Mouse (Mus musculus) forebrain, postnatal 0 days (tissue): ENCODE results near the gene Gm11032. TPM values are rescaled to one million over a fixed set of nuclear protein-coding genes. Genes with fewer than 3 reads are reported as not detected.

Experiments used
- ATAC-seq: fragments of 200-750 bp; cut with Nextera tagmentation; 2 replicates; pipeline ENCODE4 v1.8.0; 2017; ENCODE audit warnings: mild to moderate bottlenecking, moderate library complexity
- DNase-seq: peaks from one replicate; pipeline ENCODE4 v3.0.0-alpha.2; 2015
- H3K27ac ChIP-seq: fragments of 300-500 bp; sonication (generic); 2 replicates; pipeline ENCODE4 v1.5.1; 2014; ENCODE audit warnings: low read depth, mild to moderate bottlenecking, antibody characterized with exemption, low read length, moderate library complexity, mixed read lengths
- H3K27me3 ChIP-seq: fragments of 300-500 bp; sonication (generic); 2 replicates; pipeline ENCODE4 v1.6.1; 2014; ENCODE audit warnings: mild to moderate bottlenecking, low read length, mixed read lengths; ENCODE audit not compliant: insufficient read depth
- H3K36me3 ChIP-seq: fragments of 300-500 bp; sonication (generic); 2 replicates; pipeline ENCODE4 v1.6.1; 2014; ENCODE audit warnings: mild to moderate bottlenecking, moderate library complexity; ENCODE audit not compliant: insufficient read depth
- H3K4me1 ChIP-seq: fragments of 300-500 bp; sonication (generic); 2 replicates; pipeline ENCODE4 v1.6.1; 2014; ENCODE audit warnings: antibody characterized with exemption; ENCODE audit not compliant: insufficient read depth
- H3K4me2 ChIP-seq: fragments of 300-500 bp; sonication (generic); 2 replicates; pipeline ENCODE4 v1.6.1; 2014; ENCODE audit warnings: low read depth, mild to moderate bottlenecking, moderate library complexity
- H3K4me3 ChIP-seq: fragments of 300-500 bp; sonication (generic); 2 replicates; pipeline ENCODE4 v1.5.1; 2014; ENCODE audit warnings: low read depth, low read length, mixed read lengths
- H3K9ac ChIP-seq: fragments of 300-500 bp; sonication (generic); 2 replicates; pipeline ENCODE4 v1.6.1; 2014; ENCODE audit warnings: mild to moderate bottlenecking
- H3K9me3 ChIP-seq: fragments of 300-500 bp; sonication (generic); 2 replicates; pipeline ENCODE4 v1.6.1; 2016; ENCODE audit warnings: low read length
- CTCF ChIP-seq: sonication (generic); IDR thresholded peaks from 2 replicates; pipeline ENCODE4 v1.5.1; 2016; ENCODE audit warnings: antibody characterized with exemption, control low read depth, low read depth
- WGBS: fragments of 180-500 bp; shearing (Covaris S2); extraction: QIAGEN DNeasy Blood & Tissue Kit; methylation state at CpG from one replicate; pipeline ENCODE4 v1.1.7; 2014; 5-methylcytosine and 5-hydroxymethylcytosine counted together
- polyA plus RNA-seq: library from polyadenylated mRNA; unstranded; fragments of >200 nt; fragmentation: Nextera tagmentation; extraction: Ambion mirVana; gene quantifications from 2 replicates; pipeline ENCODE4 v1.2.1, GENCODE M21; 2015
- total RNA-seq: library from RNA; depleted of rRNA; stranded (reverse); fragments of >200 nt; gene quantifications from 2 replicates; pipeline ENCODE4 v1.2.3, GENCODE M21; 2014

The Gm11032 gene
- total and polyA plus RNA-seq, 2 experiments from 2014 or later, result not detected

DNA sequence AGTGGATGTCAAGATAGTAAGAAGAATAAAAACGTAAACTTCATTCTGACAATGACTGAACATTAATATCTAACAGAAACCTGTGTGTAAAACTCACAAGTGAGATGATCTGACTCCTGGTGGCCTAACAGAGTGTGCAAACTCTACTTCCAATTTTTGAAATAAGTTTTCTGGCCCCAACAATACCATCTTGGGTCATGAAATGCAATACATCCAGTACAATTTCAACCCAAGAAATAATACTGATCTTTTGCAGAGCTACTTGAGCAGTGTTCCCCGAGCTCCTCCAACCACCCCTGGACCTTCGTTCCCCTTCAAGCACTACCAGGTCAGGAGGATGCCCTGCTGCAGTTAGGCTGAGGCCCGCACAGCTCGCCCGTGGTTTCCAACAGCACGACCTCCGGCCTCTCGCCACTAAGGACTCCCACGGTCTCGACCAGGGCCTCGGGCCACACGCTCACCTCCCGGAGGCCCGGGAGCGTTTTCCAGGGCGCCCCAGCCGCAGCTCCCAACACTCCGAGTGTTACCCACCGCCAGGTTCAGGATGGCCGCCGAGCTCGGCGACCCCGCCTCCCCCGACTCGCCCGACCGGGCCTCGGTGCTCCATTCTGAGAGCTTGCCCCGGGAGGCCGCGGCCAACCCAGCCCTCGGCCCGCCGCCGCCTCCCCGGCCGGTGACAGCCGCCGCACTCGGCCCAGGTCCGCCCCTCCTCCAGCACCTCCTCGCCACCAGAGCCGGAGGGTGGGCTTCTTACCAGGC, 25.8 kb upstream of the Gm11032 start:
- Histone ChIP-seq H3K4me1 (peaks cover 10% of the 10 kb centered on the region; the same call in 1 of the 2 replicates), H3K9ac (peak overlapping the region; percentile 96), H3K4me2 (peak overlapping the region; percentile 59), H3K36me3 (no peaks in the 10 kb centered on the region), H3K4me3 (peak overlapping the region; percentile 94), H3K27ac (peak overlapping the region; percentile 96), H3K27me3 (no peaks in the 10 kb centered on the region), H3K9me3 (no peaks in the 10 kb centered on the region)
- WGBS, result 5% methylated on average over 43 of the region's 45 CpGs
- peak; percentile 31 for DNase-seq
- 0 out of 2 replicates have a peak, but pooled peaks have one; percentile 35 for TF ChIP-seq CTCF
- peak; percentile 84 for ATAC-seq

DNA sequence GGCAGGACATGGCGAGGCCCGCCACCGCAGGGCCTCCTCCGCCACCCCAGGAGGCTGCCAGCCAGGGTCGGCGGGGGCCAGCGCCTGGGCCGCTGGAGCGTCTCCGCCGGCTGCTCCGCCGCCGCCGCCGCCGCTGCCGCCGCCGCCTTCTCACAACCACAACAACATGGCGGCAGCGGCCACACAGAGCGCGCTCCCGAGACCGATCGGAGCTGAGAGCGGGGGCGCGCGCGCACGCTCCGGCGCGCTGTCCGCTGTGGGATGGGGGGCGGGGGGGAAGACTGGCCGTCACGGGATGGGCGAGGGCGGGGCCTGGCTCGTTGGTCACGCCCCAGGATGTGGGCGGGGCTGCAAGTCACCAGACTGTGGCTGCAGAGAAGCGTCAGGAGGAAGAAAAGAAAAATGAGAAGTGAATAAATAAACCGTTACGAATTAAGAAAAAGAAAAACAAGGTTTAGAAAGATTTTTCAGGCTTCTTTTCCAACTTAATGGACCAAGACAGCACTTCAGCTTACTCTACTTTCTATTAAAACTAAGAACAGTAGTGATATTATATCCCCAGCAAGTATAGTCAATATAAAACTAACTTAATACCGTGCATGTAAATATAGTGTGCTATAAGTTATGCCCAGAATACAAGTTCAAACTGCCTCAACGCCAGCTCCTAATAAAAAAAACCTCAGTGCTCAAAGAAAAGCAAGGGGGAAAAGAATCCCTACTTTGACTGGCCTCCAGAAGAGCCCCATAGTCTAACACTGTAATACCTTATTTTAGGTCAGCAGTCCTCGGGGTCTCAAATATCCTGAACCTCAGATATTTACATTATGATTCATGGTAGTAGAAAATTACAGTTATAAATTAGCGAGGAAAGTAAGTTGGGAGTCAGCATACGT, 25.0 kb upstream of the Gm11032 start, which contains the start of gene Mtmr3:
TSS of gene Mtmr3 (minus strand) at position 256 of the 893 bp plus-strand sequence.
- Histone ChIP-seq H3K4me1 (peaks cover 10% of the 10 kb centered on the region; the same call in 1 of the 2 replicates), H3K9me3 (no peaks in the 10 kb centered on the region), H3K4me3 (peak within 1 kb of the TSS; percentile 94), H3K4me2 (peak within 1 kb of the TSS; percentile 59), H3K36me3 (no peaks in the 10 kb centered on the region), H3K9ac (peak within 1 kb of the TSS; percentile 96), H3K27me3 (no peaks in the 10 kb centered on the region), H3K27ac (peak within 1 kb of the TSS; percentile 96)
- whole genome bisulfite sequencing, result 7% methylated on average over 41 of the region's 53 CpGs
- no peak for TF ChIP-seq CTCF
- ATAC-seq, result peak; percentile 89
- peak; percentile 96 for DNase-seq

GRCm38 (mm10) chr11:4598411-4598810, 21.5 kb upstream of the Gm11032 start:
- 92% methylated on average over 2 of the region's 2 CpGs for WGBS
- no peaks in the 10 kb centered on the region for H3K27me3 ChIP-seq
- no peaks in the 10 kb centered on the region for H3K4me1 ChIP-seq
- no peaks in the 10 kb centered on the region for H3K36me3 ChIP-seq
- H3K4me3 ChIP-seq, result no peak overlapping the region
- TF ChIP-seq CTCF, result no peak
- H3K4me2 ChIP-seq, result no peak overlapping the region
- H3K27ac ChIP-seq, result no peak overlapping the region
- no peak overlapping the region for H3K9ac ChIP-seq
- DNase-seq (no peak), ATAC-seq (no peak)
- H3K9me3 ChIP-seq, result no peaks in the 10 kb centered on the region

- Histone ChIP-seq H3K9ac (no peak overlapping the region), H3K27me3 (no peaks in the 10 kb centered on the region), H3K36me3 (no peaks in the 10 kb centered on the region), H3K4me1 (no peaks in the 10 kb centered on the region), H3K4me3 (no peak overlapping the region), H3K9me3 (no peaks in the 10 kb centered on the region), H3K27ac (no peak overlapping the region), H3K4me2 (no peak overlapping the region)
- no peak for ATAC-seq
- no peak for TF ChIP-seq CTCF
- 90% methylated on average over 3 of the region's 3 CpGs for WGBS
- no peak for DNase-seq
Measured at GRCm38 (mm10) chr11:4599916-4600315, 20.0 kb upstream of the Gm11032 start.

DNA sequence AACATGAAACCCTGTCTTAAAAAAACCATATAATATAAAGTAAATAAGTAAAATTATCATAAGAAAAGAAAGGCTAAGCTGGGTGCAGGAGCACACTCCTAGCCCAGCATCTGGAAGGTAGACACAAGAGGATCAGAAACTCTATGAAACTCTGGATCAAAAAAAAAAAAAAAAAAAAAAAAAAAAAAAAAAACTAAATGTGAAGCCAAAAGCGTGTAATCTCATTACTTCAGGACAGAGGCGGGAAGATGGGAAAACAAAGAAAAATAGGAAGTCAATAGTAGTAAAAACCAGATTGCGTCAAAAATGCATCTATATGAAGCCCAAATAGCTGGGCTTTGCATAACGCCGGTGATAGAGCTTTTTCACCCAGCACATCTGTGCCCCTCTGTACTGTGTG, 18.0 kb upstream of the Gm11032 start:
- Histone ChIP-seq H3K4me3 (no peak overlapping the region), H3K27ac (no peak overlapping the region), H3K27me3 (no peaks in the 10 kb centered on the region), H3K9ac (no peak overlapping the region), H3K9me3 (no peaks in the 10 kb centered on the region), H3K4me1 (no peaks in the 10 kb centered on the region), H3K36me3 (no peaks in the 10 kb centered on the region), H3K4me2 (no peak overlapping the region)
- no peak for TF ChIP-seq CTCF
- 71% methylated on average over 5 of the region's 5 CpGs for WGBS
- DNase-seq, result no peak
- ATAC-seq, result no peak

DNA sequence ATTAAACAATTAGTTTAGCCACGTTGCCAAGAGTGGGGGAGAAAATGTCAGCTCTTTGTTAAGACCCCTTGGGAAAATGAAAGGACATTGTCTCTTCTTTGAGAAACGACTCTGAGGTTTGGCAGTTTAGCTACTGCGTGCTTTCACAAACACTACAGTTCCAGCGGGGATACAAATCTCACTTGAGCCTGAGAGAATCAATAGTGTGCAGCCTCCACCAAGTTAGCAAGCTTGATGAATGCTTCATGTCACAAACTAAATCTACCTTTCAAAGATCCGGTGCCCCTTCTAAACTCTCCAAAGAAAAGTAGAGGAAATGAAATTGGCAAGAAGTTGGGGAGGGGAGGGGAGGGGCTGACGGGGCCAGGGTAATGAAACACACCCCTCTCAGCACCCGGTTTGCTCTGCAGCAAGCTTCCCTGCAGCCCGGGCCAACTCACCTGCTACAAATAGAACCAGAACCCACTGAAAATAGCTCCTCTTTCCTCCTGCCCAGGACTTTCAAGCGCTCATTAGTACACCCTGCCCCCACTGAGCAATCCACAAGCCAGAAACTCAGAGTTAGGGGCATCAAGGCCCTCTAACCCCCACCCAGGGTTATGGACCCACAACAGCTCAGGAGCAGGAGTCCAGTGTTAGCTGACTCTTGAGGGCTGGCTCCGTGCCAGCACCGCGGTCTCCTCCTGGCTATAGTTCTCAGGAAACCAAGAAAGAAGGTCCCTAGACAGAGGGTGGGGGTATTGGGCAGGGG, 17.0 kb upstream of the Gm11032 start:
- no peak overlapping the region for H3K9ac ChIP-seq
- WGBS, result 12% methylated on average over 12 of the region's 12 CpGs
- H3K36me3 ChIP-seq, result no peaks in the 10 kb centered on the region
- no peak overlapping the region for H3K27ac ChIP-seq
- no peaks in the 10 kb centered on the region for H3K9me3 ChIP-seq
- no peaks in the 10 kb centered on the region for H3K4me1 ChIP-seq
- H3K4me2 ChIP-seq, result no peak overlapping the region
- ATAC-seq (no peak), DNase-seq (no peak)
- no peak for TF ChIP-seq CTCF
- H3K4me3 ChIP-seq, result no peak overlapping the region
- H3K27me3 ChIP-seq, result no peaks in the 10 kb centered on the region
